12 mouse cellular contexts compared by ENCODE assay signal in genomic region chr3:40498898-40499297, GRCm38 (mm10). TPM values are rescaled to one million over a fixed set of nuclear protein-coding genes. Genes with fewer than 3 reads are reported as not detected.
A peak's percentile ranks its signal among the peaks of the same experiment; 100 is the strongest.
DNase-seq lines count a peak whose midpoint lies in the region; ATAC-seq and TF ChIP-seq lines count a peak whose summit lies in the region.
"Had no signal": no experiment of that assay in that cellular context is flagged by ENCODE, and none has a peak within 500 bp of the region (broad histone marks: within the 10 kb centered on the region; RNA-seq: fewer than 3 reads in every experiment).

No protein-coding gene starts in this region.

- no peak overlapping the region for H3K4me2 ChIP-seq in midbrain, embryonic 14.5 days (ENCODE audit: low read length)
- no peak overlapping the region for H3K4me2 ChIP-seq in midbrain, embryonic 15.5 days
- H3K4me2 ChIP-seq: hindbrain, embryonic 13.5 days had no signal

- no peak overlapping the region for H3K4me3 ChIP-seq in heart, adult 2 months
- H3K4me3 ChIP-seq in midbrain, embryonic 14.5 days (replicated peaks; ENCODE audit: low read depth, low read length) = no peak overlapping the region
- no peak overlapping the region for H3K4me3 ChIP-seq in midbrain, embryonic 15.5 days
- H3K4me3 ChIP-seq in ES-E14 (ENCODE audit: insufficient read depth in 1 of 2, low read depth in 1 of 2, low read length in 2 of 2, poor library complexity in 1 of 2, severe bottlenecking in 1 of 2) = no peak overlapping the region
- H3K4me3 ChIP-seq: heart, embryonic 10.5 days; hindbrain, embryonic 13.5 days had no signal

- TF ChIP-seq POLR2A in heart, adult 2 months (IDR thresholded peaks at IDR 0.05; ENCODE audit: insufficient read depth, low read depth, low read length) = no peak

- TF ChIP-seq EP300 in heart, adult 2 months (IDR thresholded peaks at IDR 0.05; ENCODE audit: insufficient read depth, low read depth, low read length) = no peak

- H3K4me1 ChIP-seq in heart, adult 2 months (ENCODE audit: control insufficient read depth, insufficient read depth, low read length) = no peaks in the 10 kb centered on the region
- H3K4me1 ChIP-seq in midbrain, embryonic 14.5 days (ENCODE audit: control insufficient read depth, insufficient read depth, low read length) = no peaks in the 10 kb centered on the region
- H3K4me1 ChIP-seq in midbrain, embryonic 15.5 days = no peaks in the 10 kb centered on the region
- no peaks in the 10 kb centered on the region for H3K4me1 ChIP-seq in ES-E14 (ENCODE audit: control insufficient read depth in 2 of 2, insufficient read depth in 2 of 2, low read length in 2 of 2, poor library complexity in 1 of 2)
- H3K4me1 ChIP-seq: heart, embryonic 10.5 days; hindbrain, embryonic 13.5 days had no signal

- no peak overlapping the region for H3K9ac ChIP-seq in heart, adult 2 months (ENCODE audit: low read depth, low read length)
- H3K9ac ChIP-seq in midbrain, embryonic 14.5 days (replicated peaks; ENCODE audit: low read length) = no peak overlapping the region
- H3K9ac ChIP-seq in midbrain, embryonic 15.5 days = no peak overlapping the region
- H3K9ac ChIP-seq in ES-E14 (ENCODE audit: insufficient read depth, low read depth, low read length, poor library complexity, severe bottlenecking) = no peak overlapping the region
- H3K9ac ChIP-seq: hindbrain, embryonic 13.5 days had no signal

- DNase-seq in heart, adult 2 months = no peak
- no peak for DNase-seq in heart, postnatal 4 days
- peak; percentile 9 for DNase-seq in midbrain, embryonic 14.5 days
- peak; percentile 31 for DNase-seq in ES-E14 (ENCODE audit: low read depth, low spot score)
- peak; percentile 11 for DNase-seq in naive thymus-derived CD4-positive, alpha-beta T cell, adult 2 months (ENCODE audit: low read depth)
- DNase-seq in T-cell, adult 2 months (ENCODE audit: low spot score) = no peak
- no peak for DNase-seq in adrenal gland, postnatal 10 days
- DNase-seq: left cerebral cortex, postnatal 4 days had no signal

- H3K27ac ChIP-seq in heart, adult 2 months = no peak overlapping the region
- no peak overlapping the region for H3K27ac ChIP-seq in midbrain, embryonic 14.5 days (replicated peaks; ENCODE audit: low read depth, low read length)
- H3K27ac ChIP-seq in midbrain, embryonic 15.5 days = no peak overlapping the region
- H3K27ac ChIP-seq in ES-E14 (ENCODE audit: insufficient read depth, low read depth, low read length, poor library complexity, severe bottlenecking) = no peak overlapping the region
- H3K27ac ChIP-seq: heart, embryonic 10.5 days; hindbrain, embryonic 13.5 days; macrophage had no signal

- no peaks in the 10 kb centered on the region for H3K27me3 ChIP-seq in heart, adult 2 months (ENCODE audit: control insufficient read depth, insufficient read depth, low read length)
- no peaks in the 10 kb centered on the region for H3K27me3 ChIP-seq in midbrain, embryonic 14.5 days (ENCODE audit: control insufficient read depth, insufficient read depth, low read length)
- no peaks in the 10 kb centered on the region for H3K27me3 ChIP-seq in midbrain, embryonic 15.5 days (replicated peaks)
- H3K27me3 ChIP-seq: hindbrain, embryonic 13.5 days had no signal

- ATAC-seq in midbrain, embryonic 14.5 days (ENCODE audit: low FRiP score, low TSS enrichment) = no peak
- no peak for ATAC-seq in midbrain, embryonic 15.5 days (replicated peaks)

- peak; percentile 59 for TF ChIP-seq CTCF in heart, adult 2 months (IDR thresholded peaks at IDR 0.05)

- no peaks in the 10 kb centered on the region for H3K9me3 ChIP-seq in midbrain, embryonic 14.5 days (ENCODE audit: control insufficient read depth, low read length)
- H3K9me3 ChIP-seq in midbrain, embryonic 15.5 days = no peaks in the 10 kb centered on the region
- no peaks in the 10 kb centered on the region for H3K9me3 ChIP-seq in ES-E14 (ENCODE audit: control insufficient read depth, insufficient read depth, low read depth, low read length)
- H3K9me3 ChIP-seq: heart, embryonic 10.5 days; hindbrain, embryonic 13.5 days had no signal

- no peaks in the 10 kb centered on the region for H3K79me2 ChIP-seq in heart, adult 2 months (replicated peaks; ENCODE audit: control insufficient read depth, insufficient read depth, low read length)

- in situ Hi-C loops in ES-E14 (cut with MboI; ENCODE audit: low sequenced_read_pairs in 2 of 2, unreplicated experiment in 2 of 2) = no loop called here

- intact Hi-C loops in heart, adult 2 months (cut with DNase I) = no loop called here

- WGBS in heart, adult 2 months = 86% methylated on average over 3 of the region's 3 CpGs
- whole genome bisulfite sequencing in midbrain, embryonic 14.5 days = 93% methylated on average over 3 of the region's 3 CpGs
- WGBS in midbrain, embryonic 15.5 days = 84% methylated on average over 3 of the region's 3 CpGs

- no peaks in the 10 kb centered on the region for H3K36me3 ChIP-seq in heart, adult 2 months (ENCODE audit: control insufficient read depth, insufficient read depth, low read length)
- no peaks in the 10 kb centered on the region for H3K36me3 ChIP-seq in midbrain, embryonic 14.5 days (ENCODE audit: control insufficient read depth, insufficient read depth, low read length)
- no peaks in the 10 kb centered on the region for H3K36me3 ChIP-seq in midbrain, embryonic 15.5 days (replicated peaks)
- no peaks in the 10 kb centered on the region for H3K36me3 ChIP-seq in ES-E14 (ENCODE audit: control insufficient read depth, insufficient read depth, low read length, poor library complexity, severe bottlenecking)
- H3K36me3 ChIP-seq: heart, embryonic 10.5 days; hindbrain, embryonic 13.5 days had no signal

TF ChIP-seq in ES-E14, 5 proteins besides CTCF, POLR2A, EP300 and RAD21:
- TF ChIP-seq CHD2 (IDR thresholded peaks at IDR 0.05; ENCODE audit: low read depth, low read length) (no peak), ZNF384 (IDR thresholded peaks at IDR 0.05; ENCODE audit: low read depth, low read length) (no peak), HCFC1 (IDR thresholded peaks at IDR 0.05; ENCODE audit: borderline replicate concordance, insufficient read depth, low read length) (no peak), MAFK (IDR thresholded peaks at IDR 0.05; ENCODE audit: insufficient read depth, low read depth, low read length) (no peak), ZC3H11A (IDR thresholded peaks at IDR 0.05; ENCODE audit: borderline replicate concordance, low read depth, low read length) (no peak)

RNA-seq across cellular contexts. Expression of gene Intu, which starts 32.2 kb away (rescaled TPM):
- 10 to 100 TPM; 13.7 to 17.1 TPM for total RNA-seq in heart, adult 2 months (2021)
- polyA plus RNA-seq in heart, adult 2 months (2012; rRNA removed) = 9.6 and 15.3 TPM in 2 replicates
- 1 to 10 TPM; 7.0 to 7.6 TPM for total RNA-seq in heart, postnatal 4 days (2021)
- 3.7 and 3.8 TPM in 2 replicates for polyA plus RNA-seq in midbrain, embryonic 14.5 days (2014; fragmentation: Nextera tagmentation; extraction: Ambion mirVana)
- polyA plus RNA-seq in midbrain, embryonic 15.5 days (2015; fragmentation: Nextera tagmentation; extraction: Ambion mirVana) = 3.2 and 3.7 TPM in 2 replicates
- total RNA-seq in ES-E14 (2012; rRNA removed) = 5.2 and 7.1 TPM in 2 replicates
- 1 to 10 TPM; 2.6 to 2.8 TPM for total RNA-seq in adrenal gland, postnatal 10 days (2021)

Comparison
In these comparisons a context has a peak if more than half of its experiments do, and no peak if none do; other contexts are left out.
1. DNase-seq: peak in midbrain, embryonic 14.5 days (single experiment), ES-E14 (single experiment) and naive thymus-derived CD4-positive, alpha-beta T cell, adult 2 months (single experiment); none in heart, adult 2 months (0 of 2), heart, postnatal 4 days (single experiment), T-cell, adult 2 months (single experiment) and adrenal gland, postnatal 10 days (single experiment).